Mouse (Mus musculus) lung, postnatal 0 days (tissue): ENCODE data around the gene Spg11. TPM values are rescaled to one million over a fixed set of nuclear protein-coding genes. Genes with fewer than 3 reads are reported as not detected.
"Not testable (repeated sequence)": the region's sequence is repeated elsewhere in the genome, so short reads cannot be mapped to it uniquely, and the experiment has no call there.

Experiments
- ATAC-seq: fragments of 200-750 bp; cut with Nextera tagmentation; 2 replicates; pipeline ENCODE4 v1.8.0; 2017; ENCODE audit warnings: moderate library complexity
- DNase-seq: peaks from one replicate; pipeline ENCODE4 v3.0.0-alpha.2; 2016; ENCODE audit warnings: low spot score
- H3K27ac ChIP-seq: fragments of 300-500 bp; sonication (generic); 2 replicates; pipeline ENCODE4 v1.5.1; 2014; ENCODE audit warnings: antibody characterized with exemption, mild to moderate bottlenecking, low read length, mixed read lengths
- H3K27me3 ChIP-seq: fragments of 300-500 bp; sonication (generic); replicated peaks from 2 replicates; pipeline ENCODE4 v1.6.1; 2014; ENCODE audit warnings: low read length, mixed read lengths; ENCODE audit not compliant: insufficient read depth
- H3K36me3 ChIP-seq: fragments of 300-500 bp; sonication (generic); 2 replicates; pipeline ENCODE4 v1.6.1; 2014; ENCODE audit warnings: low read length, mixed read lengths; ENCODE audit not compliant: insufficient read depth
- H3K4me1 ChIP-seq: fragments of 300-500 bp; sonication (generic); 2 replicates; pipeline ENCODE4 v1.6.1; 2014; ENCODE audit warnings: antibody characterized with exemption, low read depth, low read length, mixed read lengths; ENCODE audit not compliant: insufficient read depth
- H3K4me2 ChIP-seq: fragments of 300-500 bp; sonication (generic); replicated peaks from 2 replicates; pipeline ENCODE4 v1.6.1; 2014; ENCODE audit warnings: low read depth, mild to moderate bottlenecking, low read length, moderate library complexity, mixed read lengths
- H3K4me3 ChIP-seq: fragments of 300-500 bp; sonication (generic); 2 replicates; pipeline ENCODE4 v1.5.1; 2014; ENCODE audit warnings: low read depth, low read length
- H3K9ac ChIP-seq: fragments of 300-500 bp; sonication (generic); replicated peaks from 2 replicates; pipeline ENCODE4 v1.6.1; 2014; ENCODE audit warnings: low read depth, mild to moderate bottlenecking
- H3K9me3 ChIP-seq: fragments of 300-500 bp; sonication (generic); 2 replicates; pipeline ENCODE4 v1.6.1; 2016; ENCODE audit warnings: low read length, mixed read lengths
- CTCF ChIP-seq: IDR thresholded peaks from 2 replicates; pipeline ENCODE4 v1.5.1; 2016; ENCODE audit warnings: antibody characterized with exemption, mild to moderate bottlenecking
- EP300 ChIP-seq: IDR thresholded peaks from 2 replicates; pipeline ENCODE4 v1.6.1; 2016; ENCODE audit warnings: antibody characterized with exemption, mild to moderate bottlenecking, control low read depth
- WGBS: fragments of 180-500 bp; shearing (Covaris S2); extraction: QIAGEN DNeasy Blood & Tissue Kit; methylation state at CpG from one replicate; pipeline ENCODE4 v1.1.7; 2014; 5-methylcytosine and 5-hydroxymethylcytosine counted together
- microRNA-seq: library from miRNA; unstranded; fragments of <30 nt; microRNA quantifications from one replicate; pipeline ENCODE4, GENCODE M21; 2016
- polyA plus RNA-seq: library from polyadenylated mRNA; unstranded; fragments of >200 nt; fragmentation: Nextera tagmentation; extraction: Ambion mirVana; gene quantifications from 2 replicates; pipeline ENCODE4 v1.2.1, GENCODE M21; 2015

Gene Spg11
- polyA plus RNA-seq, 1 experiment from 2014 or later, result 4.3 TPM

DNA sequence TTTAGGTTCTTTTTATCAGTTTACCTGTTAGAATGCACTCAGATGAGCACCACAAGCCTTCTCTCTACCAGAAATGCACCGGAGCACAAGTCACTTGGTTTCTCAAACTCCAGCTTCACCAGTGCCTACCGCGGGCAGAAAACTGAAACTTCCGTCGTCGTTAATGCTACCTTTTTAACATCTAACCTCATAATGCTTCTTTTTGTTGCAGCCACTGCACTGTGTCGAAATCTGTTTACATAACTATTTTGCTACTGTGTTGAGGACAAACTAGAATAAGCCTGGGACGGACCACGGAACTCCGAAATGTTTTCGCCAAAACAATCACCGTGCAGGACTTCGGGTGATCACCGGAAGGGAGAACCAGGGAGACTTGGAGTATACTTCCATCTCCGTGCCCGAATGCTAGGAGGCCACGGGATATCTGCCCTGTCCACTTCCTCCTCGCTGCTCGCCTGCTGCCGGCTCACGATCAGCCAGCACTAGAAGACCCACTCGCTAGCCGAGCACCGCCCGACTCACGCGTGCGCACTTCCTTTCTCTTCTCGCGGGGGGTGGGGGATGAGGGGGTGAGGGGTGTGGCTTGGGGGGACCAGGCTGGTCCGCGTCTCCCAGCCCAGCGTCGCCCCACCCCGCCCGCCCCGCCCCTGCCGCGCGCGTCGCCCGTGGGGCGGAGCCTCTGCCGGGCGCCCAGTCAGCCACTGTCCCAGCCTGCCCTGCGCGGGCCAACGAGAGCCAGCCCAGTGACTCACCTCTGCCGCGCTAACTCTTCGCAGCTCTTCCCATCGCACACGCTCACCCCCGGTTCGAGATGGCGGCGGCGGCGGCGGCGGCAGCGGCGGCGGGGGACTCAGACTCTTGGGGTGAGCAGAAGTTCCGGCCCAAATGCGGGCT is 90.1 kb downstream of the Spg11 start, which contains the start of gene Eif3j1:
TSS of gene Eif3j1 (plus strand) at position 685 of the 894 bp plus-strand sequence.
- Histone ChIP-seq H3K27ac (peak within 1 kb of the TSS; percentile 95), H3K27me3 (no peaks in the 10 kb centered on the region), H3K9ac (peak within 1 kb of the TSS; percentile 77), H3K4me3 (peak within 1 kb of the TSS; percentile 81), H3K9me3 (no peaks in the 10 kb centered on the region), H3K4me1 (peaks cover 7% of the 10 kb centered on the region; the same call in 1 of the 2 replicates), H3K4me2 (peak within 1 kb of the TSS; percentile 72), H3K36me3 (no peaks in the 10 kb centered on the region)
- 2% methylated on average over 39 of the region's 67 CpGs for WGBS
- TF ChIP-seq CTCF (no peak), EP300 (no peak; the same call in 1 of the 2 replicates)
- DNase-seq (peak; percentile 97), ATAC-seq (peak; percentile 98)

DNA sequence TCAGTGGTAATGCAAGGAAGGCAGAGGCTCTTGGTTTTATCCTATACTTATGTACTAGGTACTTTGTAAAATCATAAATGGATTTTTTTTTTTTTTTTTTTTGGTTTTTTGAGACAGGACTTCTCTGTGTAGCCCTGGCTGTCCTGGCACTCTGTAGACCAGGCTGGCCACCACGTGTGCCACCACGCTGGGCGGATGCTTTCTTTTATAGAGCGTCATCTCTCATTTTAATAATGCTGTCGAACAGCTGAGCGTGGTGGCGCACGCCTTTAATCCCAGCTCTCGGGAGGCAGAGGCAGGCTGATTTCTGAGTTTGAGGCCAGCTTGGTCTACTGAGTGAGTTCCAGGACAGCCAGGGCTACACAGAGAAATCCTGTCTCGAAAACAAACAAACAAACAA is 91.1 kb downstream of the Spg11 start:
- 93% methylated on average over 10 of the region's 10 CpGs for WGBS
- H3K4me1 ChIP-seq, H3K9ac ChIP-seq, ATAC-seq, DNase-seq, H3K27me3 ChIP-seq, H3K4me3 ChIP-seq, H3K36me3 ChIP-seq, H3K9me3 ChIP-seq: not testable (repeated sequence)
- H3K4me2 ChIP-seq, result peak overlapping the region; percentile 72; the same call in 1 of the 2 replicates
- H3K27ac ChIP-seq, result 0 out of 2 replicates have a peak overlapping the region, but pooled peaks have one; percentile 95

DNA sequence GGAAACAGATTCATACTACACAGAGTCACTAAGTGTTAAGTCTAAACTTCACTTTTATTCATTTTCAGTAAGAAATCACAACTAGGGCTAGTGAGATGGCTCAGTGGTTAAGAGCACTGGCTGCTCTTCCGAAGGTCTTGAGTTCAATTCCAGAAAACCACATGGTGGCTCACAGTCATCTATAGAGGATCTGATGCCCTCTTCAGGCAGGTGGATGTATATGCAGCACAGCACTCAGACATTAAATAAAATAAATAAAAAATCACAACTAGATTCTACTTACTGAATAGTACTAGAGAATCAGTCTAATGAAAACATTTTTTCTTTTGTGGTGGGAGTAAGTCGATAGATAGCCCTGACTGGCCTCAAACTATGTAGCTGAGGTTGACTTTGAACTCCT is 95.9 kb downstream of the Spg11 start:
- H3K27ac ChIP-seq, result no peak overlapping the region
- 69% methylated on average over 2 of the region's 2 CpGs for WGBS
- H3K9ac ChIP-seq, result no peak overlapping the region
- H3K4me1 ChIP-seq, result no peaks in the 10 kb centered on the region
- ATAC-seq (no peak), DNase-seq (peak; percentile 18)
- H3K4me2 ChIP-seq, result no peak overlapping the region
- TF ChIP-seq CTCF, result peak; percentile 47
- no peak for TF ChIP-seq EP300
- no peak overlapping the region for H3K4me3 ChIP-seq
- H3K36me3 ChIP-seq, result no peaks in the 10 kb centered on the region
- no peaks in the 10 kb centered on the region for H3K9me3 ChIP-seq
- H3K27me3 ChIP-seq, result no peaks in the 10 kb centered on the region

DNA sequence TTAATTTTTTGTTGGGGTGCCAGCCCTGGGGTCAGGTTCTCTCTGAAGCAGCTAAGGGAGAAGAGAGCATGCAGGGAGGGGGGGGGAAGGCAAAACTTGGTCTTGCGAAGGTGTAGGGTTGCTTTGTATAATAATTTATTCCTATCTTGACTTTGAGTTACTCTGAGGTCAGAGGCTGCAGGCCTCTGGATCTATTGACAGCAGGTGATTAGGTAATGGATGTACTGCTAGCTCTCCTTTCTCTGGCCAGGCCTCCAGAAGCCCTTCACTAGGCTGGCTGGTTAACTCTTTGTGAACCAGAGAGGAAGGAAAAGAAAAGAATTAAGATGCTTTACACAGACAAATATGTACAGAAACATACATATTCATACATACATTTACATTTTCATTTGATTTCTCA is 99.5 kb downstream of the Spg11 start:
- DNase-seq (no peak), ATAC-seq (no peak)
- 46% methylated on average over 1 of the region's 1 CpGs for WGBS
- H3K4me1 ChIP-seq, result no peaks in the 10 kb centered on the region
- TF ChIP-seq EP300, result no peak
- no peak for TF ChIP-seq CTCF
- H3K4me2 ChIP-seq, result no peak overlapping the region
- no peaks in the 10 kb centered on the region for H3K27me3 ChIP-seq
- H3K4me3 ChIP-seq, result no peak overlapping the region
- H3K9ac ChIP-seq, result no peak overlapping the region
- H3K27ac ChIP-seq, result no peak overlapping the region
- no peaks in the 10 kb centered on the region for H3K9me3 ChIP-seq
- no peaks in the 10 kb centered on the region for H3K36me3 ChIP-seq

GRCm38 (mm10) chr2:122011441-122011840 is 106.7 kb downstream of the Spg11 start:
- Histone ChIP-seq H3K36me3 (no peaks in the 10 kb centered on the region; the same call in 1 of the 2 replicates), H3K4me2 (no peak overlapping the region), H3K9me3 (no peaks in the 10 kb centered on the region), H3K9ac (no peak overlapping the region), H3K4me3 (no peak overlapping the region), H3K4me1 (no peaks in the 10 kb centered on the region), H3K27me3 (no peaks in the 10 kb centered on the region), H3K27ac (no peak overlapping the region)
- WGBS, result 80% methylated on average over 7 of the region's 7 CpGs
- DNase-seq, result no peak
- no peak for TF ChIP-seq CTCF
- no peak for TF ChIP-seq EP300
- no peak for ATAC-seq

GRCm38 (mm10) chr2:122008832-122009231 is 109.4 kb downstream of the Spg11 start:
- no peak overlapping the region for H3K27ac ChIP-seq
- WGBS, result 95% methylated on average over 3 of the region's 3 CpGs
- H3K9ac ChIP-seq, result no peak overlapping the region
- no peak overlapping the region for H3K4me3 ChIP-seq
- no peaks in the 10 kb centered on the region for H3K4me1 ChIP-seq
- no peaks in the 10 kb centered on the region for H3K27me3 ChIP-seq
- ATAC-seq (no peak), DNase-seq (no peak)
- TF ChIP-seq EP300 (no peak), CTCF (no peak)
- H3K9me3 ChIP-seq, result no peaks in the 10 kb centered on the region
- no peaks in the 10 kb centered on the region; the same call in 1 of the 2 replicates for H3K36me3 ChIP-seq
- no peak overlapping the region for H3K4me2 ChIP-seq

Small RNAs within 50 kb of the gene (microRNA-seq; reads per million reads assigned to microRNA genes)
- not detected for gene Gm47314

Other genes with a start within 250 kb of the Spg11 start
- gene Ctdspl2, start 162.4 kb downstream of the Spg11 start, polyA plus RNA-seq, result 23.8 and 26.5 TPM in 2 replicates
- 0.05 and 0.17 TPM in 2 replicates for gene Mageb3, start 162.3 kb downstream of the Spg11 start, polyA plus RNA-seq
- gene Eif3j1, start 89.8 kb downstream of the Spg11 start, polyA plus RNA-seq, result 9.6 and 10.0 TPM in 2 replicates
- 655 and 745 TPM in 2 replicates for gene B2m, start 29.3 kb upstream of the Spg11 start, polyA plus RNA-seq
- not detected in 2 replicates for gene Trim69, start 42.3 kb upstream of the Spg11 start, polyA plus RNA-seq
- gene Patl2, start 67.8 kb upstream of the Spg11 start, polyA plus RNA-seq, result not detected in 2 replicates
- gene Terb2, start 67.9 kb upstream of the Spg11 start, polyA plus RNA-seq, result not detected in 2 replicates
- 46.2 and 48.6 TPM in 2 replicates for gene Sord, start 116.4 kb upstream of the Spg11 start, polyA plus RNA-seq
- gene Duox2, start 180.1 kb upstream of the Spg11 start, polyA plus RNA-seq, result 0.02 and 0.04 TPM in 2 replicates
- gene Duoxa2, start 180.5 kb upstream of the Spg11 start, polyA plus RNA-seq, result 0.07 TPM in 1 of 2 replicates, not detected in the other
- 0.21 TPM in 1 of 2 replicates, not detected in the other for gene Duoxa1, start 195.3 kb upstream of the Spg11 start, polyA plus RNA-seq
- gene Duox1, start 197.3 kb upstream of the Spg11 start, polyA plus RNA-seq, result 0.06 and 0.15 TPM in 2 replicates